Mouse (Mus musculus) limb, embryonic 14.5 days (tissue): ENCODE results near the gene Ttbk2. TPM values are rescaled to one million over a fixed set of nuclear protein-coding genes. Genes with fewer than 3 reads are reported as not detected.

Experiments
- ATAC-seq: fragments of 200-750 bp; cut with Nextera tagmentation; 2 replicates; pipeline ENCODE4 v1.8.0; 2017; ENCODE audit warnings: low read depth, moderate number of reproducible peaks, moderate TSS enrichment; ENCODE audit not compliant: low FRiP score
- DNase-seq: peaks from one replicate; pipeline ENCODE4 v3.0.0-alpha.2; 2015; ENCODE audit warnings: low spot score
- H3K27ac ChIP-seq: fragments of 300-500 bp; sonication (generic); replicated peaks from 2 replicates; pipeline ENCODE4 v1.5.1; 2014; ENCODE audit warnings: low read depth, mild to moderate bottlenecking, low read length, moderate library complexity, mixed read lengths
- H3K27me3 ChIP-seq: fragments of 300-500 bp; sonication (generic); 2 replicates; pipeline ENCODE4 v1.6.1; 2014; ENCODE audit warnings: low read length, mixed read lengths; ENCODE audit not compliant: control insufficient read depth, insufficient read depth
- H3K36me3 ChIP-seq: fragments of 300-500 bp; sonication (generic); 2 replicates; pipeline ENCODE4 v1.6.1; 2014; ENCODE audit warnings: mild to moderate bottlenecking, low read length, moderate library complexity, mixed read lengths; ENCODE audit not compliant: control insufficient read depth, insufficient read depth
- H3K4me1 ChIP-seq: fragments of 300-500 bp; sonication (generic); 2 replicates; pipeline ENCODE4 v1.6.1; 2014; ENCODE audit warnings: antibody characterized with exemption, low read length, mixed read lengths; ENCODE audit not compliant: control insufficient read depth, insufficient read depth
- H3K4me2 ChIP-seq: fragments of 300-500 bp; sonication (generic); replicated peaks from 2 replicates; pipeline ENCODE4 v1.6.1; 2014; ENCODE audit warnings: low read depth, mild to moderate bottlenecking, low read length, moderate library complexity; ENCODE audit not compliant: severe bottlenecking
- H3K4me3 ChIP-seq: fragments of 300-500 bp; sonication (generic); replicated peaks from 2 replicates; pipeline ENCODE4 v1.5.1; 2014; ENCODE audit warnings: low read length
- H3K9ac ChIP-seq: fragments of 300-500 bp; sonication (generic); 2 replicates; pipeline ENCODE4 v1.6.1; 2014; ENCODE audit warnings: mild to moderate bottlenecking, low read depth, low read length, moderate library complexity; ENCODE audit not compliant: severe bottlenecking
- H3K9me3 ChIP-seq: fragments of 300-500 bp; sonication (generic); 2 replicates; pipeline ENCODE4 v1.6.1; 2016; ENCODE audit warnings: low read length; ENCODE audit not compliant: control insufficient read depth
- POLR2A ChIP-seq: fragments of 200-500 bp; IDR thresholded peaks from 2 replicates; pipeline ENCODE4 v1.8.0; 2012; ENCODE audit warnings: inconsistent platforms, mild to moderate bottlenecking, moderate library complexity, borderline replicate concordance; ENCODE audit not compliant: insufficient read depth, insufficient read length; ENCODE audit errors: extremely low read depth
- WGBS: fragments of 180-500 bp; shearing (Covaris S2); extraction: QIAGEN DNeasy Blood & Tissue Kit; methylation state at CpG from one replicate; pipeline ENCODE4 v1.1.7; 2014; 5-methylcytosine and 5-hydroxymethylcytosine counted together
- polyA plus RNA-seq, 2 experiments: library from polyadenylated mRNA; depleted of rRNA in 1 of 2; stranded (reverse) in 1 of 2; unstranded in 1 of 2; fragments of >200 nt; fragmentation: Nextera tagmentation in 1 of 2; extraction: Ambion mirVana in 1 of 2; gene quantifications; 2 replicates each; pipeline versions ENCODE4 v1.2.1 to v1.2.3; 2012 to 2014

Ttbk2 gene
- polyA plus RNA-seq, 2 experiments = 5.5 to 6.7 TPM

DNA sequence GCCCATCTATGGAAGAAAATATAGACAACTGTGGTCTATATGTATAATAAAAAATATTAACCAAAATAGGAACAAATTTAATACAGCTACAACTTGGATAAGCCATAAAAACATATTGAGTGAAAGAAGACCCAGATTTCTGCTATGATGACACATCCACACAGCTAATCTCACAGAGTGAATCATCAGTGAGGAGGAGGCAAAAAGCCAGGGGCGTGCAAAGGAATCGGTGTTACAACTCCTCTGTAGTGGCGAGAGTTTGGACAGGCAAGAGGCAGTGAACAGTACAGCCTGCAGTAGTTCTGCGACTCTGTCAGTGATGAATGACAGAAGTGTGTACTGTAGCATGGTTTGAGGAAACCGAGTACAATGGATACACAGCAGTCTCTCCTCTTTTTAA is 16.9 kb upstream of the Ttbk2 start:
- Histone ChIP-seq H3K36me3 (peaks cover 71% of the 10 kb centered on the region), H3K9me3 (no peaks in the 10 kb centered on the region), H3K4me3 (no peak overlapping the region), H3K4me2 (no peak overlapping the region), H3K4me1 (no peaks in the 10 kb centered on the region), H3K9ac (no peak overlapping the region), H3K27me3 (no peaks in the 10 kb centered on the region), H3K27ac (no peak overlapping the region)
- WGBS = 88% methylated on average over 5 of the region's 5 CpGs
- no peak for DNase-seq
- ATAC-seq = no peak
- TF ChIP-seq POLR2A = no peak

DNA sequence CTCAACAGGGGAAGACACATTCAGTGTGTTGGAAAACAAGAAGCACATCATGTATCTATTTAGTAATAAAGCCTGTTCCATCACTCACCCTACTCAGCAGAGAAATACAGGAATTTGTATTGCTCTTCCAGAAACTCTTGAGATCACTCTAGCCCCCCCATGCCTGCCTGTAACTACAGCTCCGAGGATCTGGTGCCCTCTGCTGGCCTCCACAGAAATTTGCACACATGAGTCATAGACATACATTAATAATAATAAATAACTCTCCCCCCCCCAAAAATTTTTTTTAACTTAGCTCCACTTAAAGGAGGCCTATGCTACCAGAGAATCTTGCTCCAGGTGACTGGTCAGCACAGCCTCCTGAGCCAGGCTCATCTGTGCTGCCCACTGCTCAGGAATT is 16.2 kb upstream of the Ttbk2 start:
- Histone ChIP-seq H3K36me3 (peaks cover 71% of the 10 kb centered on the region), H3K9me3 (no peaks in the 10 kb centered on the region), H3K4me3 (no peak overlapping the region), H3K27me3 (no peaks in the 10 kb centered on the region), H3K27ac (no peak overlapping the region), H3K4me1 (no peaks in the 10 kb centered on the region), H3K4me2 (no peak overlapping the region), H3K9ac (no peak overlapping the region)
- no peak for TF ChIP-seq POLR2A
- WGBS = 35% methylated on average over 1 of the region's 1 CpGs
- ATAC-seq (no peak), DNase-seq (peak; percentile 32)

DNA sequence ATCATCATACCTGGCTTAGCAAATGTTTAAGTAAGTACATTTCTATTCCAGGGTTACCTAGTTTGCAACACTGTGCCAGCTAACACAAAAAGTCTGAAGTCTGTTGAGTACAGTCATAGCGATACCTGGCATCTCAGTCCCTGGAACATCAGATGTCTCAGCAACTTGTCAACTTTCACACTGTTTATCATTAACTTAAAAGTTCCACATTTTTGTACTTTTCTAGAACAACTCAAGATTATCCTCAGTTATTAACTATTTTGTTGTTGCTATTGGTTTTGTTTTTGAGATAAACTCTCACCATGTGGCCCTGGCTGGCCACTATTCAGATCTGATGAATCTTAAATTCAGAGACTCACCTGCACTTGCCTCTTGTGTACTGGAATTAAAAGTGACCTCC is 13.0 kb upstream of the Ttbk2 start:
- Histone ChIP-seq H3K4me2 (no peak overlapping the region), H3K36me3 (peaks cover 73% of the 10 kb centered on the region)
- WGBS = 100% methylated on average over 1 of the region's 1 CpGs

DNA sequence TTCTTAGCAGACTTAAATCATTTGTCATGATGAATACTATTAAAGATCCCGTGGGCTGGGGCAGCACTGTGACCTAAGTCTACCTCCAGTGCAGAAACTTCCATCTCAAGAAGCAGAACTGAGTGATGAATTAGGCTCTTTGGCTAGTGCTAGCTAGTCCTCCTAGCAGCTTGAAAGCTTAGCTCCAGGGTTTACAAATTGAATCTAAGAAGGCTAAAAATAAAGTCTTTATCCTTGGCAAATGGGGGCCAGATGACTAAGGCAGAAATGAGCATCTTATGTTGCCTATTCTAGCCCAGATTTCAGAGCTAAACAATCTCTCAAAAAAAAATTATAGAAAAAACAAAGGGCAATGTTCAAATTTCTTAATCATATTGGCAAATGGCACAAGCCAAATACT is 10.3 kb upstream of the Ttbk2 start:
- ATAC-seq (no peak), DNase-seq (no peak)
- Histone ChIP-seq H3K27ac (no peak overlapping the region), H3K4me2 (no peak overlapping the region), H3K4me1 (no peaks in the 10 kb centered on the region), H3K9me3 (no peaks in the 10 kb centered on the region), H3K9ac (no peak overlapping the region), H3K4me3 (no peak overlapping the region), H3K36me3 (peaks cover 56% of the 10 kb centered on the region), H3K27me3 (no peaks in the 10 kb centered on the region)
- no peak for TF ChIP-seq POLR2A
- WGBS = 87% methylated on average over 1 of the region's 1 CpGs

More for the DNA sequence above, 13.0 kb upstream of the Ttbk2 start:
- ATAC-seq (no peak), DNase-seq (no peak)
- no peak for TF ChIP-seq POLR2A
- Histone ChIP-seq H3K27ac (no peak overlapping the region), H3K9me3 (no peaks in the 10 kb centered on the region), H3K9ac (no peak overlapping the region), H3K27me3 (no peaks in the 10 kb centered on the region), H3K4me3 (no peak overlapping the region), H3K4me1 (no peaks in the 10 kb centered on the region)

DNA sequence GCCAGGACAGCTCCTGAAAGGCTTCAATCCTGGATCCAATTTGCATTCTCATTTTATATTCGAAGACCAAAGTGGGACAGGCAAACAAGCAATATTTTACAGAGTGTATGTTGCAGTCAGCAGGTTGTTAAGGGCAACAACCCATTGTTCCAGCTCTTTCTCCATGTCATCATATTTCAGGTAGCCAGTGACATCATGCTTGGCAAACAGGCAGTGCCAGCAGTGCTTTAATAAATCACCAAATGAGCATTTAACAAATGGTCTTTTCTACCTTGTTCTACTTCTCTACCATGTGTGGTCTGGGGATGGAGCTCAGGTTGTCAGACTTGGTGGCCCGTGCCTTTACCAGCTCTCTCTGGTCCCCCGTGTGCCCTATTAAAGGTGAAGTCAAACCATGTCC is 7.7 kb upstream of the Ttbk2 start:
- Histone ChIP-seq H3K36me3 (peaks cover 33% of the 10 kb centered on the region), H3K27ac (no peak overlapping the region), H3K9ac (no peak overlapping the region), H3K27me3 (no peaks in the 10 kb centered on the region), H3K9me3 (no peaks in the 10 kb centered on the region), H3K4me2 (no peak overlapping the region), H3K4me3 (no peak overlapping the region), H3K4me1 (no peaks in the 10 kb centered on the region)
- 77% methylated on average over 3 of the region's 3 CpGs for WGBS
- no peak for DNase-seq
- no peak for TF ChIP-seq POLR2A
- no peak for ATAC-seq

DNA sequence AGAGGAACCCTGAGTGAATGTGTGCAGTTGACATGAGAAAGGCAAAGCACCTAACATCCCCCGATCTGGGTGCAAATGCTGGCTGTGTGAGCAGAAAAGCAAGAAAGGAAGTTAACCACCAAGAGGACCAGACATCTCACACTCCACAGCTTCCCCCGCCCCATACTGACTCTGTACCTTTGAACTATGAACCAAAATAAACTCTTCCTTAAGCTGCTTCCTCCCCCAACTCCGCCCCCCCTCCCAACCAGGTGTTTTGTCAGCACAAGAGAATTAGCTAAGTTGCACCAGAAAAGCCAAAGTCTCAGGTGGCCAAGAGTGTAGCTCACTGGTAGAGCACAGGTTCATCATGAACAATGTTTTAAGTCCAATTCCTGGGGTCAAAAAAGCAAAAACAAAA is 2.7 kb upstream of the Ttbk2 start:
- 74% methylated on average over 3 of the region's 3 CpGs for WGBS
- Histone ChIP-seq H3K36me3 (no peaks in the 10 kb centered on the region), H3K9me3 (no peaks in the 10 kb centered on the region), H3K4me1 (0 out of 2 replicates have a peak, but pooled peaks cover 4% of the 10 kb centered on the region), H3K4me2 (no peak overlapping the region), H3K27me3 (no peaks in the 10 kb centered on the region), H3K4me3 (no peak overlapping the region), H3K27ac (no peak overlapping the region), H3K9ac (no peak overlapping the region)
- ATAC-seq = no peak
- DNase-seq = no peak
- TF ChIP-seq POLR2A = no peak
